Mouse (Mus musculus): Measurements from ENCODE around the gene Sdk1. TPM values are rescaled to one million over a fixed set of nuclear protein-coding genes. Genes with fewer than 3 reads are reported as not detected.
"Not testable (repeated sequence)": the region's sequence is repeated elsewhere in the genome, so short reads cannot be mapped to it uniquely, and the experiment has no call there.

Sdk1 gene
- polyA plus RNA-seq, 1 experiment, result 0.71 TPM

DNA sequence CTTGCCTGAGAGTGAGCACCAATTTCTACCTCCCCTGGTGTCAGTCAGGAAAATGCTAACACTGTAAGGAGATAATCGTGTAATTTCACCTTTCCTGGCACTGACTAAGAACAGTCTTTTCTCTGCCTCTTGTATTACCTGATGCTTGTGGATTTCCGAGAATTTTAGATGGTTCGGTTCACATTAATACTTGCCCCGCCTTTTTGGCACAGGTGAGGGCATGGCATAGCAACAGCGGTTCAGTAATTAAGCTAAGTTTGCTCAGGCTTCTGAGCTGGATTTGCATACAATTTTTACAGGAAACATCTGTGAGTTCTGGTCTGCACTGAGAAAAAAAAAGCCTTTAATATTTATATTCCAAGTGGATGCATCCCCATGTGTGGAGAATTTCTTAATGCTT lies 350.0 kb downstream of the Sdk1 start:
- DNase-seq (ENCODE audit: low read depth, low spot score), result no peak
- WGBS, result 61% methylated on average over 5 of the region's 5 CpGs

DNA sequence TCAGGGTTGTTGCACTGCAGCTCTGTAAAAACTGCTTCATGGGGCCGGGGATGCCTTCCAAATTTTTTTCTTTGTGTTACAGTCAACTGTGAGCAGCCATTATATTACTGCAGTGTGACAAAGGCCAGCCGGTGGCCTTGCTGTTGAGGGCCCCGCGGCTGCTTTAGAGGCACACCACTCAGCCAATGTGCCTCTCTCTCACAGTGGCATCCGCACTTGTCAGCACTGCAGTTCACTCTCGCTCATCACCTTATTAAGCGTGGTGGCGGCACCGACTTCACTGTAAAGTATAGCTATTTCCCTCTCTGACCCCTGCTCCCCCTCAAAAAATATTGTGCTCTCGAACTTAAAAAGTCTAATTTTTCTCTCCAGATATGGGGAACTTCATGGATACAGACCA lies 371.4 kb downstream of the Sdk1 start:
- DNase-seq (ENCODE audit: low read depth, low spot score), result no peak
- WGBS, result 73% methylated on average over 10 of the region's 10 CpGs

DNA sequence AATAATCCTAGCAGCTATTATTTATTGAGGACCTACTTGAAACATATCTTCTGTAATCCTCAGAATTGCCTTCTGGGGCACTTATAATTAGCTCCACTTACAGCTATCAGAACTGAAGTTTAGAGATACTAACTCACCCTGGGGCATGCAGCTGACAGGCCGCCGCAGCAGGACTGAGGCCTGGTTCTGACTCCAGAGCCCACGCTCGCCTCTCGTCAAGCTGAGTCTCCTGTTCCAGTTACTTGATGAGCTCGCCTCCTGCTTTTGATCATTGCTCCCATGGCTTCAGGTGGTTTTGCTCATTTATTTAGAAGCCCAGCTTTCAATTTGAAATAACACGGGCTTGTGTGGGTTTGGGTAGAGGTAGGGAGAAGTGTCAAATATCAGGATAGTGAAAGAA lies 374.5 kb downstream of the Sdk1 start:
- DNase-seq (ENCODE audit: low read depth, low spot score), result no peak
- WGBS, result 85% methylated on average over 7 of the region's 7 CpGs

DNA sequence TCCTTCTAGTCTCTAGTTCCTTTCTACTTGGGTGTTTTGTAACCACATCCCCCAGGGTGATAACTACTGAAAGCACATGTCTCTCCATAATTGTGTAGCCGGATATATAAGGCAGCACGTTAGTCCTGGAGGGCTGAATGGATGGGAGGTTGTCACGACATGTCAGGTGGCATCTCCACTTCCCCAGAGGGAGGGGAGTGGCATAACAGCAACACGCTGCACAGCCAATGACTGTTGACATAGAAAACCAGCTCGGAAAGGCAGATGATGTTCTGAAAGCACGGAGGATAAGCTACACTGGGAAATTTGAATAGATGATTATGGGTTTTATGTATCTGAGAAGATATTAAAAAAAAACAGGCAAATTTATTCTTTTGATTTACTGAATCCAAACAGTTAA lies 376.4 kb downstream of the Sdk1 start:
- no peak for DNase-seq (ENCODE audit: low read depth, low spot score)
- WGBS, result 72% methylated on average over 6 of the region's 6 CpGs

DNA sequence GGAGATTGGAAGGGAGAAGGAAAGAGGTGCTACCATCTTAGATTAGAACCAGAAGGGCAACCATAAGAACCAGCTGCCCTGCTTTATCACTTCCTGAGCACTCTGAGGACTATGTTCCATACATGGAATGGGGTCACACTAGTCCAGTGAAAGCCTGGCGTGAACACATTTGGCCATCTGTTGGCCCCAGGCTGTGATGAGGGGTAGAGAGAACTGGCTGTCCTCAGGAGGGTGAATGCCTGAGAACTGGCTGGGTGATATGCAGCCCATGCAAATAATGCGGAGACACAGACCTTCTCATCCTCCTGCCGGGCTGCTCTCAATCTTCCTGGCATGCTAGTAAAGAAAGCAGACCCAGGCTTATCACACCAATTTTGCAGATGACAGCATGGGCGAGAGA lies 384.1 kb downstream of the Sdk1 start:
- DNase-seq (ENCODE audit: low read depth, low spot score), result no peak
- WGBS, result 89% methylated on average over 4 of the region's 4 CpGs

DNA sequence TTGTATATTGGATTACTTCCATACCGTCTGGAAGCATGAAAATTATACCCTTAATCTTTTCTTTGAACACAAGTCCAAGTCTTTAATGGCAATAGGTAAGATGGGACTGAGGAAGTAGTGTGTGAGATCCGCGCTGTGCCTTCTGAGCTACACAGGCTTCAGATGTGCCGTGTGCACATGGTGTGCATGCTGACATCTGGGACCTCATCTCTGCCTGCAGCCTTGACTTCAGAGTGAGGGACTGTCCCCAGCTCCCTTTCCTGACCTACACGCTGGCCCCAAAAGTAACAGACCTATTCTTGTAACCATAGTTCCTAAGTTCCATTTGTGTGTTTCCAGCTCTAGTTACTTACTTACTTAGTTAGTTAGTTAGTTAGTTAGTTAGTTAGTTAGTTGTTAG lies 390.4 kb downstream of the Sdk1 start:
- WGBS, result 85% methylated on average over 5 of the region's 5 CpGs
- DNase-seq (ENCODE audit: low read depth, low spot score), result no peak

DNA sequence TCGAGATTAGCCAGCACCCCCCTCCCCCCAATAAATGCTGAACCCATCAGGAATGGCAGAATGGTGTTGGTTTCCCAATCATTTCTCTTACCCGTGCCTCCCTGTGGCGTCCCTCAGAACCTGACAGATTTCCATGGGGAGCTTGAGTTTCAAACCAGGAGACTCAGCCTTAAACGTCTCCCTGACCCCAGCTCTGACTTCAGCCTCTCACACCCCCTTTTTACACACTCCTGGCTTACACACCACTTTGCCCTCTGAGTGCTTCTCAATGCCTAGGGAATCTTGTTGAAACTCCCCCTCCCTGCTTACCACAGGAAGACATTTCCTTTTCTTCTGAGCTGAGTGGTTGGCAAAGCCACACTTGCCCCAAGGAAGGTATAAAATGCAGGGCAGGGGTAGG lies 392.0 kb downstream of the Sdk1 start:
- 65% methylated on average over 4 of the region's 4 CpGs for WGBS
- no peak for DNase-seq (ENCODE audit: low read depth, low spot score)

DNA sequence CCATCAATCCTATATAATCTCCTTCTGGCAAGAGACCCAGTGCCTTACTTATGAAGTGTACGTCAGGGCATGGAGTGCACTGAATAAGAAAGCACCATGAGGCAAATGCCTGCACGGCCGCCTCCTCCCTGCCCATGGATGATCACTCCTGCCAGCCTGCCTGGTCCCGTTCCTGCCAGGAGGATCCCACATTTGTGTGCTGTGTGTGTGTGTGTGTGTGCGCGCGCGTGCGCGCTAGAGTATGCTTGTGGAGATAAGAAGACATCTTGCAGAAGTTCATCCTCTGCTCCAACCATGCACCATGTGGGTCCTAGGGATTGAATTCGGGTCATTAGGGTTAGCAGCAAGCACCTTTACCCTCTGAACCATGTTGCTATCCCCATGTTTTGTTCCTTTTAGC lies 395.1 kb downstream of the Sdk1 start:
- DNase-seq (ENCODE audit: low read depth, low spot score), result no peak
- WGBS, result 89% methylated on average over 11 of the region's 11 CpGs

DNA sequence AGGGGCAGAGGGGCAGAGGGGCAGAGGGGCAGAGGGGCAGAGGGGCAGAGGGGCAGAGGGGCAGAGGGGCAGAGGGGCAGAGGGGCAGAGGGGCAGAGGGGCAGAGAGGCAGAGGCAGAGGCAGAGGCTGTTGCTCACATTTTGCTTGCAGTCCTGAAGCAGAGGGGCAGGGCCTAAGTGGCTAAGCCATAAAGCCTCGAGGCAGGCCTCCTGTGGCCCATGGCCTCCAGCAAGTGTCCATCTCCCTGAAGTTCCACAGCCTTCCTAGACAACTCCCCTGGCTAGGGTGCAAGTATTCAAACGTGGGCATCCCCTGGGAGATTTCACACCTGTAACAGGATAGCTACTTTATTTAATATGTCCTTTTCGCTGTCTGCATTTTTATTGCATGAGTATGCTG lies 395.8 kb downstream of the Sdk1 start:
- WGBS, result 43% methylated on average over 3 of the region's 3 CpGs
- not testable (repeated sequence) for DNase-seq (ENCODE audit: low read depth, low spot score)

DNA sequence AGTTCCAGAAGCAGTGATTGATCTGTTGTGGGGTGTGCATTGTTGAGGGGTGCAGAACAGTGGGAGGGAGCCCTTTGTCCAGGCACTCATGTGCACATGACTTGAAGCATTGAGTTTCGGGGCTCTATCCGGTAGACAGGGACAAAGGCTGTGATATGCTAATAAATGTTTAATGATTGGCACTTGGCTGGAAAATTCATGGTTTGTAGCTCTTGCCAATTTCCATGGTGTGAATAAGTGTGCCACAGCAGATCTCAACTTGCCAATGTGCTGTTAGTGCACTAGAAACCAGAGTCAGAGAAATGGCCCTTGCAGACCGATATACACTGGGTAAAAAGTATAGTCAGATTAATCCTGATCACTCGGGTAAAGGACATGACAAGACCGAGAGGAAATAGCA lies 404.4 kb downstream of the Sdk1 start:
- 83% methylated on average over 5 of the region's 5 CpGs for WGBS
- DNase-seq (ENCODE audit: low read depth, low spot score), result no peak

DNA sequence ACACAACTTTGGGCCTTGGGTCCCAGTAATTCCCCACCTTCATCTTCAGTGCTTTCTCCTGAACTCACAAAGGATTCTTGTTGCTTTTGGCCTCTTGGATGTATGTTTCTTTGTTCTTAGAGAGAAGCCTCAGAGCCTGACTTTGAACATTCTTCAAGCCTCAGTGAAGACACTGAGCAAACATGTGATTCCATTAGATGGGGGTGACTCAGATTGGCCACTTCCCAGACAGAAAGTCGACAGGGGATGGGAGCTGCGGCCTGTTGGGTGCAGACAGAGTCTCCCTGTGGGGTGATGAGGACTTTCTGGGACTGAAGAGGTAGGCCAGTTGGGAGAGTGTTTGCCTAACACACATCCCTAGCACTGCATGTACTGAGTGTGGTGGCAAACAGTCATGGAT lies 405.3 kb downstream of the Sdk1 start:
- DNase-seq (ENCODE audit: low read depth, low spot score), result no peak

DNA sequence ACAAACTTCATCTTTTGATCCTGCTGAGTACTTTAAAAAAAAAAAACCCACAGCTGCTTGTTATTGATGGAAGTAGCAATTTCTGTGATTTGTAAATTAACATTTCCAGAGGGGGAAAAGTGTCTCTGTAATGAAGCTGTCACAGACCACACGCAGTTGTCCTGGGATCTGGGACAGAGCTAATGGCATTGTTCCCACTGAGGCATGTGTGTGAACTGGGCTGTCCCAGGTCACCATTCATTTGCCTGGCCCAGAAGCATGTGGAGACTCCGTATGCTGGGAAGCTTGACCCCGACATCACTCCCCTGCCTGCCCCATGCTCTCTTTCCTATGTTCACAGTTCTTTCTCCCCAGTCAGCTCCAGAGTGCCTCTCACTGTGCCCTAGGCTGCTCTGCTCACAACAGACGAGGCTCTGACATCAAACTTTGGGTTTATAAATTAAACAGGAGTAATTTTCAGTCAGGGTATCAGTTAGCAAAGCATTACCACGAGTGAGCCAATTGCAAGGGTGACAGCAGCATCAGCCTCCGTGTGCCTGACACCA lies 408.6 kb downstream of the Sdk1 start:
- DNase-seq (ENCODE audit: low read depth, low spot score), result no peak
- 67% methylated on average over 6 of the region's 6 CpGs for WGBS

More for the DNA sequence above, 405.3 kb downstream of the Sdk1 start:
- WGBS, result 44% methylated on average over 2 of the region's 2 CpGs

DNA sequence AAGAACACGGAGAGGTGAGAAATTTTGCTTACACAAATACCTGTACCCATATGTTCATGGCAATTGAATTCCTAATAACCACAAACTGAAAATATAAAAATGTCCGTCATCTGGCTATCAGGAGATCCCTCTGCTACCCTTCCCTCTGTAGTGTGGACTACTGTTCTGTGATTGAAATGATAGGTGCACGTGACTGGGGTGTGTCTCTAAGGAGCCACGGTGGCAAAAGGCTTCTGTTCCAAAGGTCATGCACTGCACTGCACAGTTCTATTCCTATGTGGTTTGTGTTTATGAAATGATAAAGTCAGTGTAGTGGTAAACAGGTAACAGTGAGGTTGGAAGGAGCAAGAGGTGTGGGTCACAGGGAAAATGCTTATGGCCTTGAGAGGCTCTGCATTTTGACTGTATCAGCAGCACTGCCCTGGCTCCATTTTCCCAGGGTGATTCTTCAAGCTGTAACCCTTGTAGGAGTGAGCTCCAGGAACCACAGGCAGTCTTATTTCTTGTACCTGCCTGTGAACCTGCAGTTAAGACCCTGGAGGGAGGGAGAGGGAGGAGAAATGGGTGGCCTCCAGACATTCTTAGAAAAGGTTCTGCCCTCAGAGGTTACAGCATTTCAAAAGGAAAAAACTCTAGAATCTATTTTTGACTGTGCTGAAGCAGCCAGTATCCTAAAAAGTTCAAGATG lies 410.5 kb downstream of the Sdk1 start:
- peak; percentile 25 for DNase-seq (ENCODE audit: low read depth, low spot score)
- WGBS, result 51% methylated on average over 4 of the region's 4 CpGs

DNA sequence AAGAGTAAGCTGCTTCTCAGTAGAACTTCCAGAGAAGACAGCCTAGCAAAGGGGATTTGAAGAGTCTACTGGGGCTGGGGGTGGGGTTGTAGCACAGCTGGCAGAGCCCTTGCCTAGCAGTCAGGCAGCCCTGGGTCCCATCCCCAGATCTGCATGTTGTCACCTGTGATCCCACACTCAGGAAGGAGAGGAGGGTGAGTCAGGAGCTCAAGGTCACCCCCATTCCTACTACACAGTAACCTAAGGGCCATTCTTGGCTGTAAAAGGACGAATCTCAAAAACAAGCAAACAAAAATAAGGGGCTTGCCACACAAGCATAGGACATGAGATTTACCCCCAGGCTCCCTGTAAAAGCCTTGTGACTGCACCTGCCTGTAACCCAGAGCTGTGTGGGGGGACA lies 435.1 kb downstream of the Sdk1 start:
- WGBS, result 36% methylated on average over 1 of the region's 1 CpGs
- DNase-seq (ENCODE audit: low read depth, low spot score), result no peak

DNA sequence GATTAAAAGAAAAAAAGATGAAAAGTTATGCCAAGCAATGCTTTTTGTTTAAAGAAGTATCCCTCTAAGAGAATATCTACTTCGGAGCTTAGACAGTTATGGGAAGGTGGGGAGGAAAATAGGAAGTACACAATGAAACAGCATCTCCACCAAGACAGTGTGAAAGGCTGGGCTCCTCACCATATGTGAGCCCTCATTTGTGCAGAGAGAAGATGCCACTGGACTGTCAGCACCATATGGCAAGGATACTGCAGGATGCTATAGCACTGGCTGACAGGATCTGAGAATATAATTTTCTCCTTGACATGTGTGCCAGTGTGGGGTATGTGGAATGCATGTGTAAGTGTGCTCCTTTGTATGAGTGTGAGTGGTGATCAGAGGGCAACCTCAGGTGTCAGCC lies 435.7 kb downstream of the Sdk1 start:
- DNase-seq (ENCODE audit: low read depth, low spot score), result no peak
- WGBS, result 73% methylated on average over 1 of the region's 1 CpGs

DNA sequence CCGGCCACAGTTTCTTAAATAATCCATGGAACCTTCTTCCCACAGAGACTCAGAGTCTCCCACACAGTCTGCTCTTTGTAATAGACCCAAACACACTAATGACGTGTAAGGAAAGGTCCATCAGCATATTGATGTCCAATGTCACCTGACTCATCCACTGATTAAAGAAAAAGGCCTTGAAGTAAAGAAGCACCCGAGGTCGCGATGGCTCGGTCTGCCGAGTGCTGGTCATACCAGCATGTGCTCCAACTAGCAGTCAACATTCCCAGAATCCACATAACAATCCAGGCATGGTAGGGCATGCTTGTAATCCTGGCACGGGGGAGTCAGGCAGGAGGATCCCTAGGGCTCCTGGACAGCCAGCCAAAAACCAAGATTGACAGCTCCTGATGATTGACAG lies 436.6 kb downstream of the Sdk1 start:
- WGBS, result 83% methylated on average over 8 of the region's 8 CpGs

DNA sequence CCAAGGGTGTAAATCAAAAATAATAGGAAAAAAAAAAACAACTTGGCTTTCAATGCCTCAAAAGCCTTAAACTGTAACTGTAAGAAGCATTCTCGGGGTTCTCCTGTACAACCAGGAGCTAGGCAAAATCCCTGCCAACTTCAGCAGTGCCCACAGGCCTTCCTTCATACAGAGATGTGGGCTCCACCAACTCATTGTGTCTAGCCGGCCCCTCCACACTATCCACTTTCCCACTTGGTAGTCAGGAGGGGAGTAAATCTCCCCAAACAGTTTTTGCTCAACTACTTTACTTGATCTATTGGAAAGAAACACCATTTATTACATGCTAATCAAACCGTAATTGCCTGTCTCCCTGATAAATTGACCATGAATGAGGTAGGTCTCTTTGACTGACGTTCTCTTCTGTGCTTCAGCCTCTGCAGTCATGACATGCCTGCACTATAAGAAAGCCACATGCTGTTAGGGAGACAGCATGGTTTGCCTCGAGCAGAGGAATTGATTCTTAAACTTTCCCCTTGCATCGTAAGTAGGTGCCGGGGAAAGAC lies 445.7 kb downstream of the Sdk1 start:
- WGBS, result 66% methylated on average over 7 of the region's 7 CpGs
- DNase-seq (ENCODE audit: low read depth, low spot score), result no peak

More for the DNA sequence above, 436.6 kb downstream of the Sdk1 start:
- DNase-seq (ENCODE audit: low read depth, low spot score), result no peak

DNA sequence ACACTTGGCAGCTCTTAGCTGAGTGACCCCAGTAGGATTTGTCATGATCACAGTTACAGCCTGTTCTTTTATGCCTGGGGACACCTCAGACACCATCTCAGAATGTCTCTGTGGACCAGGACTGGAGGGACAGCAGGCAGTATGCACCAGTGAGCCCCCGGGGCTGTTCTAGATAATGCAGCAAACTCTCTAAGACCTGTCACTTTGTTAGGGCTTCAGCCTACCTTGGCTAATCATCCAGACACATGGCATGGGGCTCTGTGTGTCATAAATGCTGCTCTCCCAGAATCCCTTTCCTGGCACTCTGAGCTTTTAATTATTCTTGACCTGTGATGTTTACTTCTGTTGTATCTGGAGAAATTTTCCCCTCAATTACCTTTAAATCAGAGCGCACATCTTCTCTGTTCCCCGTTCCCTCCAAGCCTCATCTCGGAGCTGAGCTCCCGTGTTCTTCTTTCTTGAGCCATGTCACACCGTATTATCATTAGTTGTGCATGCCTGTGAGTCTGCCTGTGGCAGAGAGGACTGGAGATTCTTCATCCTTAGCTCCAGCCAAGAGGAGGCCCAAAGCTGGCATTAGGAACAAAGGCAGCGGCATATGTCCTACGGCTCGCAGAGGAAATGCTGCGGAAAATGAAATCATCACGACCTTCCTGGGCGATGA lies 448.3 kb downstream of the Sdk1 start:
- 90% methylated on average over 12 of the region's 12 CpGs for WGBS
- DNase-seq (ENCODE audit: low read depth, low spot score), result no peak

DNA sequence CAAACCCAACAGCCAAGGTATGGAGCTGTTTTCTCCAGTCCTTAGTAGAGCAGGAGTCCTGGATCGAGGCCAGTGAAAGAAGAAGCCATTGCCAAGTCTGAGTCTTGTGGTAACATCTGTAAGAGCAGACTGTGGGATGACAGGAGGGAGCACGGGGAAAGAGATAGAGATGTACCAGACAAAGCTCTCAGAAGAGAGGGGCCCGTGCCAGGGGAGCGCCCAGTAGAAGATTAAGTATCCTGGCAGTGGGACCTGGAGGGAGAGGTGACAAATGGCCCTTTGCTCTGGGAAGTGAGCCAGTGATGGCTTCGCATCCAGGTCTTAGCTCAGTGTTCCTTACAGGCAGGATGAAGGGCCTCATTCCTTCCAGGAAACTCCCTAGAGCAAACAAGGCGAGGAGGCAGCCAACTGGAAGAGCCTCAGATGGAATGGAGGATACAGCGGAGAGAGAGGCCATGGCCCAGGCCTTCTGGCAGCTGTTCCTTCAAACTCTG lies 450.2 kb downstream of the Sdk1 start:
- no peak for DNase-seq (ENCODE audit: low read depth, low spot score)
- WGBS, result 49% methylated on average over 7 of the region's 7 CpGs

DNA sequence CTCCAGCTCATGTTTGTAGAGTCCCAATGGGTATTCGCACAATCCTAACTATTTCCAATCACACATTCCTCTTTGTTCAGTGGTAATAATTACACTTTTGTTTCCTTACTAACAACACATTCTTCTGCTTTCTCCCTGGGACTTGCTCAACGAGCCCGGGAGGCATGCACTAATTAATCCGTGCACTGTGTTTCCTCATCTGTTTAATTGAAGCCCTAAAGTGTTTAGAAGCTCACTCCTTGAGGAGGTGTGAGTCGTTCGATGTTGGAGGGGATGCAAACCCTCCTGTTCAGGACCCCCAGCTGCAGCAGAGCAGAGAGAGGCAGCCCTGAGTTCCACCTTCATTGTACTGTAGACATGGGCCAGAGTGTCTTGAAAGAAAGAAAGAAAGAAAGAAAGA lies 452.4 kb downstream of the Sdk1 start:
- no peak for DNase-seq (ENCODE audit: low read depth, low spot score)
- WGBS, result 37% methylated on average over 6 of the region's 6 CpGs

DNA sequence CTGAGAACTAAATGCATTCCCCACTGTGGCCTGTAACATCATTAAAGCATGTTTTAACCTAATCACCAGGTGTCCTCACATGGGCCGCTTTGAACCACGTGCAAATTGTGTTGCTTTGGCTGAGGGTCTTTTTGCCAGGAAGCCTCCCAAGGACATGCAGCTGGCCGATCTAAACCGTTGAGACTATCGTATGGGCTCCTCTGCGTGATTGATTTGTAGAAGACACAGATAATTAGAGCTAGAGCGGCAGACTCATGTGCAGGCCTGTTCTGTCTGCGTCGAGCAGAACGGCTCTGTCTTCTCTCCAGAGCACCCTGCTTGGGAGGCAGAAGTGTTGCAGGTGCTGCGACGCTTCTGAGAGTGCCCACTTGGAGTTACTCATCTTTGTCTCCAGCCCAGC lies 453.6 kb downstream of the Sdk1 start:
- DNase-seq (ENCODE audit: low read depth, low spot score), result no peak
- WGBS, result 81% methylated on average over 12 of the region's 12 CpGs

All from large intestine, adult 2 months (tissue).